Mouse (Mus musculus) heart, postnatal 0 days (tissue): ENCODE results near the gene Tmem44.

Experiments used
- CTCF ChIP-seq: IDR thresholded peaks from 2 replicates; pipeline ENCODE4 v1.5.1; 2016; ENCODE audit warnings: antibody characterized with exemption, control low read depth, low read depth
- EP300 ChIP-seq: IDR thresholded peaks from 2 replicates; pipeline ENCODE4 v1.6.1; 2016; ENCODE audit warnings: antibody characterized with exemption, low read depth

- TF ChIP-seq CTCF, result no peak
- TF ChIP-seq EP300, result no peak
Observed at GRCm38 (mm10) chr16:30533592-30533991, 17.1 kb downstream of the Tmem44 start.
